Mouse (Mus musculus) spleen, postnatal 14 days (tissue): ENCODE measurements around the gene Chrnb2.

ENCODE experiments used
- DNase-seq, 2 experiments: peaks; one replicate each; pipeline ENCODE4 v3.0.0; 2021 to 2022; ENCODE audit warnings: low spot score in 2 of 2

Chrnb2 gene

DNA sequence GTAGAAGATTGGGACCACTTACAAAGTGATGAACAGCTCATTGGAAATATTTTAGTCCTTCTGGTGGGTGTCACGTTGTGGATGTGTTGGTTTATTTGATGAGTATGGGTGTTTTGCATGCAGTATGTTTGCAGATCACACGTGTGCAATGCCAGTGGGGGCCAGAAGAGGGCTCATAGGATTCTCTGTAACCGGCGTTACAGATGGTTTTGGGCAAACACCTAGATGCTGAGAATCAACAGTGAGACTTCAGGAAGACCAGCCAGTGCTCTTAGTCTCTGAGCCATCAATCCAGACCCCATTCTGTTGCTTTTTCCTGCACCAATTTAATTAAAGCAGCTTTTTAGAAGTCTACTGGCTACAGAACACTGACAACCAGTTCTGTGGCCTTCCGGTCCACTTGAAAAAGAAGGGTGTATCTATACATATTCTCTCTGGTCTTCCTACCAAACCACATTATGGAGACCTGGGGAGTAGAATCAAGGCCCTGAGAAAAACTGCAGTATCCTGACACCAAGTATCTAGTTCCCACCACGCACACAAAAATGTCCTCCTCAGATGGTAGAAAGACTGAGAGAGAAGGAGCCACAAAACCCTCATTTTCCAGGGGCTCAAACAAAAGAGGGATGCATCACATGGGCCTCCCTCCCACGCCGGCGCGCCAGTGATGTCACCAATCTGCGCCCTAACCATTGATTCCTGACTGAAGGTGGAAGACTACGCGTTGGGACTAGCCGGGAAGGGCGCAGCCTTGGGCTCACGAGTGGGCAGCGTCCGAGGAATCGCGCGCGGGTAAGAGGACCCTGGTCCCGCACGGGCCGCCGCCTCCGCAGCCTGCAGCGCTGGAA lies 49.8 kb downstream of the Chrnb2 start, which contains the start of gene Adar:
Gene Adar, plus strand, starts transcription at position 664 of the 848 bp plus-strand sequence.
- peak; percentile 21 to 60 for DNase-seq

DNA sequence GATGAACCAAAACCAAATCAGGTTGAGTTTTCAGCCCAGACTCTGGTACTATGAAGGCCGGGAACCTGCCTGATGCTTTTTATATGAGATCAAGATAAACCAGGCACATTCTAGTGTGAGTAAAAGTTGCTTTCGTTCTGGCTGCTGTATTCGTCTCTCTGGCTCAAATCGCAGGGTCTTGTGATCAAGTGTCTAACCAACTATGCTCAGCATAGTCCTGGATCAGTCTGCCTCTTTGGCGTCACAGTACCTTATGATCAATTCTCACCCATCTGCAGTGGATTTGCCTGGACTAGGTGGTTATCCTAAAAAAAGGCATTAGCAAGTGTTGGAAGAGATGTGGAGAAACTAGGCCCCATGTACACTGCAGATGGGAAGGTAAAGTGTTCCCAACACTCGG lies 60.4 kb downstream of the Chrnb2 start:
- no peak for DNase-seq

GRCm38 (mm10) chr3:89703596-89703995 lies 60.8 kb downstream of the Chrnb2 start:
- DNase-seq = no peak

DNA sequence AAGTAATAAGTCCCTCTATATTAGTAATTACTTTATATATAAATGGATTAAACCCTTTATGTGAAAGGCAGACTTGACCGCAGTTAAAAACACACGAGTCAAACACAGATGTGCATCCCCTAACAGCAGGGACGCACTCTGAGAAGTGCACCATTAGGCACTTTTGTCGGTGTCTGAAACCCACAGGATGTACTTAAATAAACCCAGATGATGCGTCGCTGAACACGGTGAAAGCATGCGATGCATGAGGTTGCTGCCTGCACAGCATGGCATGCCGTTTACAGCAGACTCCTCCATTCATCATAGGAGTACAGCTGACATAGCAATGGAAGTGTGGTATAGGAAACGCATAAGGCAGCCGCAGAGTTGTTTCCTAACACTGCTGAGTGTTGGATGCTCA lies 64.0 kb downstream of the Chrnb2 start:
- DNase-seq = no peak

DNA sequence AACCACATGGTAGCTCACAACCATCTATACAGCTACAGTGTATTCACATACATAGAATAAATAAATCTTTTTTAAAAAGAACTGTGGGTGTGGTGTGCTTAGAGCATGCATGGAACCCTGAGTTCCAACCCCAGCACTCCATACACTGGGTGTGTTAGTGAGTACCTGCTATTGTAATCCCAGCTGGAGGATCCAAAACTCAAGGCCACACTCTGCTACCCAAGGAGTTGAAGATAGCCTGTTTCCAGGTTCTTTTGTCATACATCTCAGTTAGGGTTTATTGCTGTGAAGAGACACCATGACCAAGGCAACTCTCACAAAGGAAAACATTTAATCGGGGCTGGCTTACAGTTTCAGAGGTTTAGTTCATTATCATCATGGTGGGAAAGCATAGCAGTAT lies 65.5 kb downstream of the Chrnb2 start:
- DNase-seq = no peak
